Mouse (Mus musculus) frontal cortex, postnatal 10 days (tissue): Measurements from ENCODE around the gene Rsl1d1.
"Not testable (repeated sequence)": the region's sequence is repeated elsewhere in the genome, so short reads cannot be mapped to it uniquely, and the experiment has no call there.

Experiments used
- DNase-seq, 2 experiments: peaks; one replicate each; pipeline ENCODE4 v3.0.0; 2022; ENCODE audit warnings: low spot score in 2 of 2, mixed read lengths in 1 of 2

Rsl1d1 gene

GRCm38 (mm10) chr16:11164695-11165255 lies 38.4 kb downstream of the Rsl1d1 start:
- no peak for DNase-seq

GRCm38 (mm10) chr16:11157721-11158120 lies 45.4 kb downstream of the Rsl1d1 start:
- not testable (repeated sequence) for DNase-seq

GRCm38 (mm10) chr16:11154500-11154899 lies 48.6 kb downstream of the Rsl1d1 start:
- no peak for DNase-seq

GRCm38 (mm10) chr16:11143706-11144483 lies 59.2 kb downstream of the Rsl1d1 start:
- peak; percentile 94 to 100 for DNase-seq
